Mouse (Mus musculus) brain, embryonic 14.5 days (tissue): ENCODE measurements at regions not wholly inside any gene's neighbourhood (a gene's known extent, or its start where the extent isn't known, plus 50 kb on each side); places are given as distances from the start of the nearest gene placed in this dataset.

ENCODE experiments used
- CTCF ChIP-seq: fragments of 200-500 bp; IDR thresholded peaks from 2 replicates; pipeline ENCODE4 v1.5.1; 2012; ENCODE audit warnings: inconsistent platforms, mild to moderate bottlenecking, moderate library complexity, borderline replicate concordance; ENCODE audit not compliant: insufficient read depth, insufficient read length; ENCODE audit errors: extremely low read depth
- POLR2A ChIP-seq: fragments of 200-500 bp; IDR thresholded peaks from 2 replicates; pipeline ENCODE4 v1.6.1; 2012; ENCODE audit warnings: mild to moderate bottlenecking, inconsistent platforms, borderline replicate concordance; ENCODE audit not compliant: poor library complexity, insufficient read depth, insufficient read length, severe bottlenecking; ENCODE audit errors: extremely low read depth

GRCm38 (mm10) chr15:62327481-62327880 is 1404.7 kb upstream of the A1bg start:
- TF ChIP-seq CTCF (no peak), POLR2A (no peak)
